Mouse (Mus musculus): ENCODE results near the gene Znrf4. TPM values are rescaled to one million over a fixed set of nuclear protein-coding genes. Genes with fewer than 3 reads are reported as not detected.

Gene Znrf4
- polyA plus RNA-seq, 1 experiment: 0.67 TPM

DNA sequence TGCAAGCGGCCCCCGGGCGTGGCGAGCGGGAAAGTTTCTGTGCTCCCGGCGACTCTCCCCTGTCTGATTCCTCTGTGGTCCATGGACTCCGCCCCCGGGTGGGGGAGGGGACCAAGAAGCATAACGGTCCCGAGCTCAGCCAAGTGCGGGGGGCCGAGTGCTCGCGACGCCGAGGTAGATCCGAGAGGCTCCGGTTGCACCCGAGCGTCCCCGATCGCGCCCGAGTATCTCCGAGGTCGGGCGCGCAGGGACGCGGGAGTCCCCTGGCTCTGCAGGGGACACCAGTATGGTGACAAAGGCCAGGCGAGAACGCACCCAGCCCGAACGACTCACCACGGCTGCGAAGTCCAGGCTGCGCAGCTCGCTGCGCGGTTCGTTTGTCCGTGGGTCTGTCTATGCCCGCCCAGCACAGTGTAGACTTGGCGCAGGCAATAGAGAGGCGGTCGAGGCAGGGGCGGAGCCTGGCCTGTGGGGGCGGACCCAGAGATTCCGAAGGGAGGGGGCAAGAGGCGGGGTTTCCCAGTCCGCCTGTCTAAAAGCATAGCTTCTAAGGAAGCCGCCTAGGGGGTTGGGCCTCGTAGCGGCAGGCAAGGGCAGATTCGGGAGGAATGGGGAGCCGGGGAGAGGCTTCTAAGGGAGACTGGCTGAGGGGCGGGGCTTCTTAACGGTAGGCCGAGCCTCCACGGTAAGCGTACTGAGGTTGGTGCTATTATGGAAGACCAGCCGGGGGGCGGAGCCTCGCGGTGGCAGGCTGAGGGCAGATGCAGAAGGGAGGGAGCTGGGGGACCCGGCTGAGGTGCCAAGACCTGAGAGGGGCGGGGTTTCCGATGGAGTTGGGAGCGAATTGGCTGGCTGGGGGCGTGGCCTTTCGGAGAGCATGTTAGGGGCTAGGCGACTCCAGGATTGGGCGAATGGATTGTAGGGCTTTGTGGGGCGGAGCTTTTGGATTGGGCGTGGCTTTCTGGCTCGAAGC is 50.2 kb downstream of the Znrf4 start:
- Histone ChIP-seq H3K36me3 (ENCODE audit: control insufficient read depth, insufficient read depth, low read length) (no peaks in the 10 kb centered on the region), H3K27me3 (ENCODE audit: control insufficient read depth, insufficient read depth, low read length) (no peaks in the 10 kb centered on the region), H3K4me1 (replicated peaks; ENCODE audit: control insufficient read depth, insufficient read depth, low read length) (peaks cover 20% of the 10 kb centered on the region), H3K4me3 (ENCODE audit: control insufficient read depth, insufficient read depth, low read length) (peak overlapping the region; percentile 60), H3K27ac (ENCODE audit: control insufficient read depth, insufficient read depth, low read length) (no peak overlapping the region; the same call in 1 of the 2 replicates)
- TF ChIP-seq CTCF (IDR thresholded peaks at IDR 0.05; ENCODE audit: borderline replicate concordance, control insufficient read depth, extremely low read depth, insufficient read depth, low read length, poor library complexity) (peak; percentile 68), POLR2A (IDR thresholded peaks at IDR 0.05; ENCODE audit: control insufficient read depth, extremely low read depth, insufficient read depth, low read length, poor library complexity) (peak; percentile 46; the same call in 1 of the 2 replicates)
- under 1% methylated on average over 77 of the region's 77 CpGs for WGBS
- peak; percentile 98 for DNase-seq

Other genes with a start within 250 kb of the Znrf4 start
- 21.6 and 23.1 TPM in 2 replicates for gene Ticam1, start 235.6 kb downstream of the Znrf4 start, polyA plus RNA-seq (2012; rRNA removed)
- gene Plin3, start 219.6 kb downstream of the Znrf4 start, polyA plus RNA-seq (2012; rRNA removed): 29.3 and 33.0 TPM in 2 replicates
- not detected in 2 replicates for gene Arrdc5, start 212.1 kb downstream of the Znrf4 start, polyA plus RNA-seq (2012; rRNA removed)
- 154 and 258 TPM in 2 replicates for gene Uhrf1, start 209.1 kb downstream of the Znrf4 start, polyA plus RNA-seq (2012; rRNA removed)
- gene Kdm4b, start 186.4 kb downstream of the Znrf4 start, polyA plus RNA-seq (2012; rRNA removed): 94.1 and 117 TPM in 2 replicates
- gene Ptprs, start 35.9 kb downstream of the Znrf4 start, polyA plus RNA-seq (2012; rRNA removed): 235 and 305 TPM in 2 replicates
- 10.6 and 13.1 TPM in 2 replicates for gene Gm20219, start 42.0 kb upstream of the Znrf4 start, polyA plus RNA-seq (2012; rRNA removed)
- gene Safb2, start 72.2 kb upstream of the Znrf4 start, polyA plus RNA-seq (2012; rRNA removed): 196 and 199 TPM in 2 replicates
- 196 and 222 TPM in 2 replicates for gene Safb, start 72.4 kb upstream of the Znrf4 start, polyA plus RNA-seq (2012; rRNA removed)
- 117 and 145 TPM in 2 replicates for gene 2410015M20Rik, start 97.3 kb upstream of the Znrf4 start, polyA plus RNA-seq (2012; rRNA removed)
- gene Rpl36, start 101.0 kb upstream of the Znrf4 start, polyA plus RNA-seq (2012; rRNA removed): 3,463 and 3,864 TPM in 2 replicates
- 74.5 and 82.6 TPM in 2 replicates for gene Lonp1, start 114.5 kb upstream of the Znrf4 start, polyA plus RNA-seq (2012; rRNA removed)
- 0.50 and 0.51 TPM in 2 replicates for gene Catsperd, start 115.7 kb upstream of the Znrf4 start, polyA plus RNA-seq (2012; rRNA removed)
- gene Ranbp3, start 160.9 kb upstream of the Znrf4 start, polyA plus RNA-seq (2012; rRNA removed): 187 and 191 TPM in 2 replicates
- 601 and 855 TPM in 2 replicates for gene Ndufa11, start 205.3 kb upstream of the Znrf4 start, polyA plus RNA-seq (2012; rRNA removed)
- 52.3 and 58.9 TPM in 2 replicates for gene Vmac, start 205.6 kb upstream of the Znrf4 start, polyA plus RNA-seq (2012; rRNA removed)
- gene Nrtn, start 245.1 kb upstream of the Znrf4 start, polyA plus RNA-seq (2012; rRNA removed): 37.6 and 44.4 TPM in 2 replicates

Measured in thymus, adult 2 months (tissue).